ENCODE assay signal across 8 mouse cellular contexts in genomic region chr11:77785396-77785767, GRCm38 (mm10). TPM values are rescaled to one million over a fixed set of nuclear protein-coding genes. Genes with fewer than 3 reads are reported as not detected.
DNase-seq lines count a peak whose midpoint lies in the region; ATAC-seq lines count a peak whose summit lies in the region.

No protein-coding gene starts in this region.

- H3K9me3 ChIP-seq in midbrain, embryonic 10.5 days (replicated peaks), result no peaks in the 10 kb centered on the region
- H3K9me3 ChIP-seq in midbrain, embryonic 15.5 days, result no peaks in the 10 kb centered on the region
- H3K9me3 ChIP-seq in embryonic facial prominence, embryonic 14.5 days (ENCODE audit: control insufficient read depth, low read length), result no peaks in the 10 kb centered on the region
- no peaks in the 10 kb centered on the region for H3K9me3 ChIP-seq in kidney, embryonic 14.5 days (ENCODE audit: control insufficient read depth, low read length)
- no peaks in the 10 kb centered on the region for H3K9me3 ChIP-seq in stomach, embryonic 15.5 days

- H3K27me3 ChIP-seq in midbrain, embryonic 10.5 days (ENCODE audit: low read depth, poor library complexity, severe bottlenecking), result no peaks in the 10 kb centered on the region
- no peaks in the 10 kb centered on the region for H3K27me3 ChIP-seq in midbrain, embryonic 15.5 days (replicated peaks)
- no peaks in the 10 kb centered on the region for H3K27me3 ChIP-seq in embryonic facial prominence, embryonic 14.5 days (replicated peaks; ENCODE audit: control insufficient read depth, insufficient read depth, low read length)
- no peaks in the 10 kb centered on the region for H3K27me3 ChIP-seq in kidney, embryonic 14.5 days (ENCODE audit: control insufficient read depth, insufficient read depth, low read length)
- H3K27me3 ChIP-seq in stomach, embryonic 15.5 days (replicated peaks), result no peaks in the 10 kb centered on the region

- peaks cover 51% of the 10 kb centered on the region for H3K4me1 ChIP-seq in midbrain, embryonic 10.5 days
- peaks cover 41% of the 10 kb centered on the region for H3K4me1 ChIP-seq in midbrain, embryonic 15.5 days
- H3K4me1 ChIP-seq in embryonic facial prominence, embryonic 14.5 days (ENCODE audit: control insufficient read depth, insufficient read depth, low read length), result peaks cover 38% of the 10 kb centered on the region
- H3K4me1 ChIP-seq in kidney, embryonic 14.5 days (ENCODE audit: control insufficient read depth, insufficient read depth, low read length), result peaks cover 35% of the 10 kb centered on the region
- H3K4me1 ChIP-seq in stomach, embryonic 15.5 days, result peaks cover 44% of the 10 kb centered on the region

- H3K4me3 ChIP-seq in midbrain, embryonic 10.5 days, result no peak overlapping the region
- no peak overlapping the region for H3K4me3 ChIP-seq in midbrain, embryonic 15.5 days
- no peak overlapping the region for H3K4me3 ChIP-seq in embryonic facial prominence, embryonic 14.5 days (ENCODE audit: low read depth, low read length)
- no peak overlapping the region for H3K4me3 ChIP-seq in kidney, embryonic 14.5 days (ENCODE audit: low read length)
- H3K4me3 ChIP-seq in stomach, embryonic 15.5 days (replicated peaks), result no peak overlapping the region

- no peak overlapping the region for H3K4me2 ChIP-seq in midbrain, embryonic 15.5 days
- H3K4me2 ChIP-seq in embryonic facial prominence, embryonic 14.5 days (ENCODE audit: low read depth, low read length), result 0 out of 2 replicates have a peak overlapping the region, but pooled peaks have one; percentile 3
- peak overlapping the region; percentile 21; the same call in 1 of the 2 replicates for H3K4me2 ChIP-seq in kidney, embryonic 14.5 days (replicated peaks; ENCODE audit: low read depth, low read length)
- H3K4me2 ChIP-seq in stomach, embryonic 15.5 days, result peak overlapping the region; percentile 8

- H3K27ac ChIP-seq in midbrain, embryonic 10.5 days (replicated peaks), result peak overlapping the region; percentile 74
- H3K27ac ChIP-seq in midbrain, embryonic 15.5 days, result no peak overlapping the region
- peak overlapping the region; percentile 77 for H3K27ac ChIP-seq in embryonic facial prominence, embryonic 14.5 days (replicated peaks; ENCODE audit: low read depth, low read length)
- H3K27ac ChIP-seq in kidney, embryonic 14.5 days (ENCODE audit: low read depth, low read length), result peak overlapping the region; percentile 90
- peak overlapping the region; percentile 84 for H3K27ac ChIP-seq in stomach, embryonic 15.5 days

- no peak overlapping the region for H3K9ac ChIP-seq in midbrain, embryonic 15.5 days
- peak overlapping the region; percentile 1; the same call in 1 of the 2 replicates for H3K9ac ChIP-seq in embryonic facial prominence, embryonic 14.5 days (ENCODE audit: low read depth, low read length)
- H3K9ac ChIP-seq in kidney, embryonic 14.5 days (ENCODE audit: low read depth, low read length), result peak overlapping the region; percentile 42; the same call in 1 of the 2 replicates
- no peak overlapping the region for H3K9ac ChIP-seq in stomach, embryonic 15.5 days

- ATAC-seq in midbrain, embryonic 15.5 days (replicated peaks), result no peak
- ATAC-seq in embryonic facial prominence, embryonic 14.5 days (ENCODE audit: low read depth), result 0 out of 2 replicates have a peak, but pooled peaks have one; percentile 19
- peak; percentile 26; the same call in 1 of the 2 replicates for ATAC-seq in kidney, embryonic 14.5 days (ENCODE audit: low FRiP score, low TSS enrichment)
- ATAC-seq in stomach, embryonic 15.5 days (ENCODE audit: insufficient read depth, low FRiP score, low read depth), result peak; percentile 17; the same call in 1 of the 2 replicates

- 24% methylated on average over 5 of the region's 5 CpGs for WGBS in midbrain, embryonic 10.5 days
- 15% methylated on average over 5 of the region's 5 CpGs for WGBS in midbrain, embryonic 15.5 days
- 11% methylated on average over 5 of the region's 5 CpGs for WGBS in embryonic facial prominence, embryonic 14.5 days
- 18% methylated on average over 5 of the region's 5 CpGs for WGBS in kidney, embryonic 14.5 days
- 14% methylated on average over 5 of the region's 5 CpGs for WGBS in stomach, embryonic 15.5 days

- H3K36me3 ChIP-seq in midbrain, embryonic 10.5 days, result peaks cover 27% of the 10 kb centered on the region
- H3K36me3 ChIP-seq in midbrain, embryonic 15.5 days (replicated peaks), result no peaks in the 10 kb centered on the region
- H3K36me3 ChIP-seq in embryonic facial prominence, embryonic 14.5 days (ENCODE audit: control insufficient read depth, insufficient read depth, low read length), result no peaks in the 10 kb centered on the region
- no peaks in the 10 kb centered on the region for H3K36me3 ChIP-seq in kidney, embryonic 14.5 days (ENCODE audit: control insufficient read depth, insufficient read depth, low read length)
- H3K36me3 ChIP-seq in stomach, embryonic 15.5 days, result no peaks in the 10 kb centered on the region

- peak; percentile 24 for DNase-seq in midbrain, embryonic 10.5 days (ENCODE audit: low spot score)
- DNase-seq in embryonic facial prominence, embryonic 14.5 days (ENCODE audit: low spot score), result no peak
- DNase-seq in cerebellum, adult 8-10 months, result no peak
- no peak for DNase-seq in cerebellum, adult 9-11 months
- DNase-seq in thymus, postnatal 36 days, result no peak

RNA-seq across cellular contexts. Expression of gene Gm10277, which starts 2.2 kb away (rescaled TPM):
- 1.4 and 1.5 TPM in 2 replicates for polyA plus RNA-seq in midbrain, embryonic 10.5 days (2016; fragmentation: Nextera tagmentation; extraction: Ambion mirVana)
- 2.3 and 3.0 TPM in 2 replicates for polyA plus RNA-seq in midbrain, embryonic 15.5 days (2015; fragmentation: Nextera tagmentation; extraction: Ambion mirVana)
- polyA plus RNA-seq in embryonic facial prominence, embryonic 14.5 days (2014; fragmentation: Nextera tagmentation; extraction: Ambion mirVana), result 0.26 and 0.46 TPM in 2 replicates
- 0.92 and 1.4 TPM in 2 replicates for polyA plus RNA-seq in kidney, embryonic 14.5 days (2014; fragmentation: Nextera tagmentation; extraction: Ambion mirVana)
- polyA plus RNA-seq in stomach, embryonic 15.5 days (2015; fragmentation: Nextera tagmentation; extraction: Ambion mirVana), result 1.5 and 1.6 TPM in 2 replicates

RNA-seq across cellular contexts. Expression of gene Myo18a, which starts 22.3 kb away (rescaled TPM):
- 24.6 and 38.7 TPM in 2 replicates for polyA plus RNA-seq in midbrain, embryonic 10.5 days (2016; fragmentation: Nextera tagmentation; extraction: Ambion mirVana)
- 51.9 and 58.5 TPM in 2 replicates for polyA plus RNA-seq in midbrain, embryonic 15.5 days (2015; fragmentation: Nextera tagmentation; extraction: Ambion mirVana)
- 39.8 and 44.1 TPM in 2 replicates for polyA plus RNA-seq in embryonic facial prominence, embryonic 14.5 days (2014; fragmentation: Nextera tagmentation; extraction: Ambion mirVana)
- 19.1 and 21.1 TPM in 2 replicates for polyA plus RNA-seq in kidney, embryonic 14.5 days (2014; fragmentation: Nextera tagmentation; extraction: Ambion mirVana)
- polyA plus RNA-seq in stomach, embryonic 15.5 days (2015; fragmentation: Nextera tagmentation; extraction: Ambion mirVana), result 29.7 and 29.9 TPM in 2 replicates

Comparison
In these comparisons a context has a peak if more than half of its experiments do, and no peak if none do; other contexts are left out.
1. H3K9ac ChIP-seq: peak in embryonic facial prominence, embryonic 14.5 days (single experiment) and kidney, embryonic 14.5 days (single experiment); none in midbrain, embryonic 15.5 days (single experiment) and stomach, embryonic 15.5 days (single experiment).